32 mouse cellular contexts compared by ENCODE assay signal in the genomic region with DNA sequence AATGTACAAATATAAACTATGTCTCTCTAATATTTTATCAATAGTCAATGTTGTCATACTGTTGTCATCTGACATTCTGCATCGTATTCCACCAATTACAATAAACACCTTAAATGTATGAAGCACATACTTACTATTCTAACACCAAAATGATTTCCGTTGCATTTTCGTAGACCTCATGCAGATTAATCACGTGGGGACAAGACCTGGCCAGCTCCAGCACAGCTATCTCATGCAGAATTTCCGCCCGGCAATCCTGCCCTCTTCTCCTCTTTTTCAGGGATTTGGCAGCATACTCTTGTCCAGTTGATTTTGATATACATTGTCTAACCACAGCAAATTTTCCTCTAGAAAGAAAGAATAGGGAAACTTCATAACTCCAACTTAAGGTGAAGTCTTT.
"Had no signal": no experiment of that assay in that cellular context is flagged by ENCODE, and none has a peak within 500 bp of the region (broad histone marks: within the 10 kb centered on the region; RNA-seq: fewer than 3 reads in every experiment).

No protein-coding gene starts in this region.

- H3K9me3 ChIP-seq: limb, embryonic 10.5 days; limb, embryonic 12.5 days; limb, embryonic 13.5 days; limb, embryonic 15.5 days; liver, embryonic 12.5 days; liver, embryonic 13.5 days; liver, embryonic 15.5 days; lung, embryonic 15.5 days; megakaryocyte, embryonic 14.5 days; midbrain, embryonic 10.5 days; midbrain, embryonic 12.5 days; midbrain, embryonic 13.5 days; midbrain, embryonic 15.5 days; neural tube, embryonic 12.5 days had no signal

- ATAC-seq: liver, embryonic 12.5 days; liver, postnatal 0 days; lung, postnatal 0 days; midbrain, embryonic 13.5 days; midbrain, embryonic 15.5 days; midbrain, embryonic 16.5 days had no signal

- H3K9ac ChIP-seq: limb, embryonic 12.5 days; limb, embryonic 13.5 days; limb, embryonic 15.5 days; liver, embryonic 12.5 days; liver, embryonic 13.5 days; liver, embryonic 14.5 days; liver, embryonic 15.5 days; liver, postnatal 0 days; lung, embryonic 14.5 days; lung, embryonic 15.5 days; midbrain, embryonic 12.5 days; midbrain, embryonic 13.5 days; midbrain, embryonic 15.5 days; neural tube, embryonic 12.5 days had no signal

- H3K4me2 ChIP-seq: limb, embryonic 12.5 days; limb, embryonic 13.5 days; limb, embryonic 15.5 days; liver, embryonic 11.5 days; liver, embryonic 12.5 days; liver, embryonic 13.5 days; liver, embryonic 15.5 days; lung, embryonic 14.5 days; lung, embryonic 15.5 days; midbrain, embryonic 11.5 days; midbrain, embryonic 12.5 days; midbrain, embryonic 13.5 days; midbrain, embryonic 15.5 days; neural tube, embryonic 12.5 days had no signal

- DNase-seq: left cerebral cortex, postnatal 4 days; liver; liver, embryonic 13.5 days; liver, postnatal 0 days; lung, adult 18-20 months; lung, adult 2 months; lung, embryonic 14.5 days; lung, postnatal 10 days; lung, postnatal 14 days; lung, postnatal 36 days; lung, postnatal 4 days; midbrain, embryonic 14.5 days had no signal

- H3K4me3 ChIP-seq: limb, embryonic 10.5 days; limb, embryonic 12.5 days; limb, embryonic 13.5 days; limb, embryonic 15.5 days; liver, embryonic 12.5 days; liver, embryonic 13.5 days; liver, embryonic 15.5 days; lung, embryonic 15.5 days; megakaryocyte, embryonic 14.5 days; midbrain, embryonic 10.5 days; midbrain, embryonic 12.5 days; midbrain, embryonic 13.5 days; midbrain, embryonic 15.5 days; myocyte; neural tube, embryonic 12.5 days had no signal

- H3K4me1 ChIP-seq: limb, embryonic 10.5 days; limb, embryonic 15.5 days; liver, embryonic 15.5 days; lung, embryonic 15.5 days; midbrain, embryonic 10.5 days; midbrain, embryonic 12.5 days; midbrain, embryonic 13.5 days; midbrain, embryonic 15.5 days; neural tube, embryonic 12.5 days had no signal

- H3K36me3 ChIP-seq: limb, embryonic 10.5 days; limb, embryonic 12.5 days; lung, embryonic 15.5 days; midbrain, embryonic 10.5 days; midbrain, embryonic 12.5 days; midbrain, embryonic 13.5 days; midbrain, embryonic 15.5 days; neural tube, embryonic 12.5 days had no signal

- H3K27ac ChIP-seq: limb, embryonic 10.5 days; limb, embryonic 12.5 days; limb, embryonic 13.5 days; limb, embryonic 15.5 days; liver, embryonic 12.5 days; liver, embryonic 13.5 days; liver, embryonic 14.5 days; liver, embryonic 15.5 days; lung, embryonic 15.5 days; macrophage; midbrain, embryonic 10.5 days; midbrain, embryonic 12.5 days; midbrain, embryonic 13.5 days; midbrain, embryonic 15.5 days; neural tube, embryonic 12.5 days had no signal

- H3K27me3 ChIP-seq: limb, embryonic 12.5 days; limb, embryonic 13.5 days; limb, embryonic 15.5 days; liver, embryonic 12.5 days; liver, embryonic 13.5 days; liver, embryonic 15.5 days; lung, embryonic 15.5 days; megakaryocyte, embryonic 14.5 days; midbrain, embryonic 12.5 days; midbrain, embryonic 13.5 days; midbrain, embryonic 15.5 days; neural tube, embryonic 12.5 days had no signal
